Mouse (Mus musculus) midbrain, embryonic 12.5 days (tissue): ENCODE measurements at regions not wholly inside any gene's neighbourhood (a gene's known extent, or its start where the extent isn't known, plus 50 kb on each side); places are given as distances from the start of the nearest gene placed in this dataset.
"Not testable (repeated sequence)": the region's sequence is repeated elsewhere in the genome, so short reads cannot be mapped to it uniquely, and the experiment has no call there.

Experiments
- ATAC-seq: fragments of 200-750 bp; cut with Nextera tagmentation; 2 replicates; pipeline ENCODE4 v1.8.0; 2017; ENCODE audit warnings: low read depth, moderate TSS enrichment, moderate library complexity; ENCODE audit not compliant: low FRiP score
- H3K27ac ChIP-seq: fragments of 300-500 bp; sonication (generic); replicated peaks from 2 replicates; pipeline ENCODE4 v1.5.1; 2016; ENCODE audit warnings: mild to moderate bottlenecking
- H3K27me3 ChIP-seq: fragments of 300-500 bp; sonication (generic); 2 replicates; pipeline ENCODE4 v1.6.1; 2016; ENCODE audit warnings: mild to moderate bottlenecking
- H3K36me3 ChIP-seq: fragments of 300-500 bp; sonication (generic); 2 replicates; pipeline ENCODE4 v1.6.1; 2016
- H3K4me1 ChIP-seq: fragments of 300-500 bp; sonication (generic); 2 replicates; pipeline ENCODE4 v1.6.1; 2016
- H3K4me2 ChIP-seq: fragments of 300-500 bp; sonication (generic); replicated peaks from 2 replicates; pipeline ENCODE4 v1.6.1; 2016; ENCODE audit warnings: mild to moderate bottlenecking, moderate library complexity
- H3K4me3 ChIP-seq: fragments of 300-500 bp; sonication (generic); 2 replicates; pipeline ENCODE4 v1.5.1; 2016; ENCODE audit warnings: mild to moderate bottlenecking
- H3K9ac ChIP-seq: fragments of 300-500 bp; sonication (generic); replicated peaks from 2 replicates; pipeline ENCODE4 v1.6.1; 2016; ENCODE audit warnings: mild to moderate bottlenecking, moderate library complexity
- H3K9me3 ChIP-seq: fragments of 300-500 bp; sonication (generic); 2 replicates; pipeline ENCODE4 v1.6.1; 2016; ENCODE audit warnings: mild to moderate bottlenecking
- WGBS: fragments of 180-500 bp; shearing (Covaris S2); methylation state at CpG from one replicate; pipeline ENCODE4 v1.1.7; 2016; 5-methylcytosine and 5-hydroxymethylcytosine counted together

- not testable (repeated sequence) for H3K27ac ChIP-seq, H3K4me1 ChIP-seq, ATAC-seq, H3K9ac ChIP-seq, H3K9me3 ChIP-seq, H3K27me3 ChIP-seq, H3K36me3 ChIP-seq, H3K4me3 ChIP-seq, H3K4me2 ChIP-seq
- WGBS: 75% methylated on average over 2 of the region's 2 CpGs
Observed at GRCm38 (mm10) chr1:109811191-109811590, 171.0 kb upstream of the Cdh7 start.

GRCm38 (mm10) chr1:109850591-109850990 is 131.6 kb upstream of the Cdh7 start:
- H3K27me3 ChIP-seq: no peaks in the 10 kb centered on the region

GRCm38 (mm10) chr1:109898652-109899051 is 83.6 kb upstream of the Cdh7 start:
- no peak overlapping the region for H3K4me2 ChIP-seq
- no peaks in the 10 kb centered on the region for H3K4me1 ChIP-seq
- ATAC-seq: peak; percentile 80; the same call in 1 of the 2 replicates
- H3K9ac ChIP-seq: no peak overlapping the region
- H3K9me3 ChIP-seq: no peaks in the 10 kb centered on the region
- H3K27me3 ChIP-seq: no peaks in the 10 kb centered on the region
- WGBS: 58% methylated on average over 1 of the region's 1 CpGs
- H3K4me3 ChIP-seq: no peak overlapping the region
- no peaks in the 10 kb centered on the region for H3K36me3 ChIP-seq
- no peak overlapping the region for H3K27ac ChIP-seq

More at GRCm38 (mm10) chr1:109850591-109850990, 131.6 kb upstream of the Cdh7 start:
- Histone ChIP-seq H3K9me3 (no peaks in the 10 kb centered on the region), H3K4me1 (no peaks in the 10 kb centered on the region), H3K36me3 (no peaks in the 10 kb centered on the region), H3K27ac (no peak overlapping the region), H3K4me2 (no peak overlapping the region), H3K4me3 (no peak overlapping the region), H3K9ac (no peak overlapping the region)
- no peak for ATAC-seq

DNA sequence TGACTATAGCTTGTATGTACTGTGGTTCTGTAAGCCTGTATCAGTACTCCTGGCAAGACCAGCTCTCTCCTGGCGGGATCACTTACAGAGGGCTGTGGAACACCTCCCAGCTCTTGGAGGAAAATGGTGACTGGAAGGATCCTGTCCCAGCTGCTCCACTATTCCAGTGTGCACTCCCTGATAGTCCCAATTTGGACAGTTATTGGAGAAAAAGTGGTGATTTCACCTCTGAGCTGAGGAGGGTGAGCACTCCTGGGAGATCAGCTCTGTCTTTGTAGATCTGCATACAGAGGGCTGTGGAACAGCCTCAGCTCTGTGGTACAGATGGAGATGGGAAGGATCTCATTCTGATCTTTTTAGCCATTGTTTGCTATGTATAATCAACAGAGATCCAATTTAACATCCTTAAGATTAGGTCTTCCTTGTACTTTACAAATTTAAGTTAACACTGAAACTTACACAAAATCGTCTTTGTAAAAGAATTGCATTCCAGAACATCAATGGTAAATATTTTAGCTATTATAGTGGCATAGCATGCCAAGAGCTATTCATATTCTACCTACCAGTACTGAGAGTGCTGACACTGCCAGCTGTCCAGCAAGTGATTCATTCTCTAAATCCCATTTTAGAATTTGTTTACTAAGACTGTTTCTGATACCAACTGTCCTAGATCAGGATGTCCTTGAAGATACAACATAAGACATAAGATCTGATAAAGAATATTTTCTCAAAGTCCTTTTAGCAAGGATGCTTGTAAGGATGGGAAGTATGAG is 52.6 kb upstream of the Cdh7 start:
- no peak overlapping the region for H3K4me3 ChIP-seq
- H3K36me3 ChIP-seq: no peaks in the 10 kb centered on the region
- no peaks in the 10 kb centered on the region for H3K4me1 ChIP-seq
- no peaks in the 10 kb centered on the region for H3K9me3 ChIP-seq
- no peaks in the 10 kb centered on the region for H3K27me3 ChIP-seq
- H3K27ac ChIP-seq: no peak overlapping the region
- no peak overlapping the region for H3K4me2 ChIP-seq
- 82% methylated on average over 2 of the region's 2 CpGs for WGBS
- no peak for ATAC-seq
- no peak overlapping the region for H3K9ac ChIP-seq
